Mouse (Mus musculus) midbrain, embryonic 12.5 days (tissue): ENCODE results near the gene Gm14819. TPM values are rescaled to one million over a fixed set of nuclear protein-coding genes. Genes with fewer than 3 reads are reported as not detected.
"Not testable (repeated sequence)": the region's sequence is repeated elsewhere in the genome, so short reads cannot be mapped to it uniquely, and the experiment has no call there.

Source experiments
- ATAC-seq: fragments of 200-750 bp; cut with Nextera tagmentation; 2 replicates; pipeline ENCODE4 v1.8.0; 2017; ENCODE audit warnings: low read depth, moderate TSS enrichment, moderate library complexity; ENCODE audit not compliant: low FRiP score
- H3K27ac ChIP-seq: fragments of 300-500 bp; sonication (generic); replicated peaks from 2 replicates; pipeline ENCODE4 v1.5.1; 2016; ENCODE audit warnings: mild to moderate bottlenecking
- H3K27me3 ChIP-seq: fragments of 300-500 bp; sonication (generic); 2 replicates; pipeline ENCODE4 v1.6.1; 2016; ENCODE audit warnings: mild to moderate bottlenecking
- H3K36me3 ChIP-seq: fragments of 300-500 bp; sonication (generic); 2 replicates; pipeline ENCODE4 v1.6.1; 2016
- H3K4me1 ChIP-seq: fragments of 300-500 bp; sonication (generic); 2 replicates; pipeline ENCODE4 v1.6.1; 2016
- H3K4me2 ChIP-seq: fragments of 300-500 bp; sonication (generic); replicated peaks from 2 replicates; pipeline ENCODE4 v1.6.1; 2016; ENCODE audit warnings: mild to moderate bottlenecking, moderate library complexity
- H3K4me3 ChIP-seq: fragments of 300-500 bp; sonication (generic); 2 replicates; pipeline ENCODE4 v1.5.1; 2016; ENCODE audit warnings: mild to moderate bottlenecking
- H3K9ac ChIP-seq: fragments of 300-500 bp; sonication (generic); replicated peaks from 2 replicates; pipeline ENCODE4 v1.6.1; 2016; ENCODE audit warnings: mild to moderate bottlenecking, moderate library complexity
- H3K9me3 ChIP-seq: fragments of 300-500 bp; sonication (generic); 2 replicates; pipeline ENCODE4 v1.6.1; 2016; ENCODE audit warnings: mild to moderate bottlenecking
- WGBS: fragments of 180-500 bp; shearing (Covaris S2); methylation state at CpG from one replicate; pipeline ENCODE4 v1.1.7; 2016; 5-methylcytosine and 5-hydroxymethylcytosine counted together
- polyA plus RNA-seq: library from polyadenylated mRNA; unstranded; fragments of >200 nt; fragmentation: Nextera tagmentation; extraction: Ambion mirVana; gene quantifications from 2 replicates; pipeline ENCODE4 v1.2.1, GENCODE M21; 2016

The Gm14819 gene
- not detected in 2 replicates for polyA plus RNA-seq

DNA sequence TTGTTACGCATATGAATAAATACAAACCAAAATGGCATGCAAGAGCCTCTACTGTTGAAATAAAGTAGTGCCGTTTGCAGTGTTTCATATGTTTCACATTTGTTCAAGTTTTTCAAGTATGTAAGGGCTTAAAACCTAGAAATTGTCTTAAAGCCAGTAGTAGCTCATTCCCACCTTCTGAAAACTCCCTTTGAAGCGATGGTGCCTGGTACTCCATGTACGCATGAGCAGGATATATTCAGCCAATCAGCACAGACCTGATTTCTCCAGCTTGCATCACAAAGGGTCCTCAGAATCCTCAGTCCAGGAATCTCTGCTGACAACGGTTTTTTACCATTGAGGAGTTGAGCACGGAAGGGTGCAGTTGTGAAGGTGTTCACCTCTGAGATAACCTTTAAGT lies at the start of gene Gm14819:
Gene Gm14819, plus strand, starts transcription at position 301 of the 400 bp plus-strand sequence.
- H3K4me3 ChIP-seq, H3K4me1 ChIP-seq, H3K9ac ChIP-seq, H3K27ac ChIP-seq, ATAC-seq, H3K27me3 ChIP-seq, H3K36me3 ChIP-seq, H3K9me3 ChIP-seq, H3K4me2 ChIP-seq: not testable (repeated sequence)
- no CpG with 5 or more reads among the region's 6 CpGs for WGBS
